Mouse (Mus musculus): ENCODE results near the gene Mex3b. TPM values are rescaled to one million over a fixed set of nuclear protein-coding genes. Genes with fewer than 3 reads are reported as not detected.

Mex3b gene
- polyA plus RNA-seq, 1 experiment from 2014 or later = 17.8 TPM

DNA sequence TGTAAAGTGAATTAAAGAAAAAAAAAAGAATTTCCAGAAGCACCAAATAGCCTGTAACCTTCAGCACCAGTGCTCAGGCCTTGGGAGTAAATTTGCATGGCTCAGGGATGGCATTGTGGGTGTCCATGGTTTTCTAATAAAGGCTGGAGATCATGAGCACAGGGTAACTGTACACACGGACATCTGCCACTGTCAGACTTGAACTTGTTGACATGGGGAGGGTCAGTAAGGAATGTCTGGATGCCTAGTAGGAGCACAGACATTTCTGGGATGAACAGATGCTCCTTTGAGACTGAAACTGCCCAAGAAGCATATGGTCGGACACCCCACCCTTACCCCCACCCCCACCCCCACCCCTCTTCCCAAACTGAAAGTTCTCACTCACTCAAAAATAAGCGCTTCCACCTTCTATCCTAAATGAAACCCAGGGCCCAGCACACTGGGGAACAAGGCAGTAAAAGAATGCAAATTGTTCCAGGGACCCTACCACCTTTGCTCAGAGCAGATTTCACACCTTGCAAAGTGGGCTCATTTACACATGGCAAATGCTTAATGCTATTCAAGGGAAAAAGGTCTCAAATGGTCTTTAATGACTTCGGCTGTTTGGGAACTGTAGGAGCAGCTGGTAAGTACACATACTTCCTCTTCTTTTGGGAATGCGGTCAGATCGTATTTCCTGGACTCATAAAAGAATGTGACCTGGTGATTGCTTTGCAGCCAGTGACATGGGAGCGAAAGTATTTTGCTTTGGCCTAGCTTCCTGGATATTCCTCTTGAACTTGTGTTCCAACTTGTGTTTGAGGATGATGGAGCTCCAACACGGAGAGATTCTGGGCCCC lies 32.5 kb downstream of the Mex3b start:
- no peak for ATAC-seq (ENCODE audit: insufficient number of reproducible peaks, low FRiP score, low TSS enrichment, low read depth)
- no peak overlapping the region; the same call in 1 of the 2 replicates for H3K27ac ChIP-seq
- 33% methylated on average over 8 of the region's 8 CpGs for WGBS
- H3K9me3 ChIP-seq = no peaks in the 10 kb centered on the region
- no peak overlapping the region for H3K4me2 ChIP-seq
- H3K36me3 ChIP-seq = no peaks in the 10 kb centered on the region
- no peaks in the 10 kb centered on the region for H3K27me3 ChIP-seq
- H3K4me1 ChIP-seq = peaks cover 17% of the 10 kb centered on the region; the same call in 1 of the 2 replicates
- H3K4me3 ChIP-seq = no peak overlapping the region
- H3K9ac ChIP-seq = no peak overlapping the region

DNA sequence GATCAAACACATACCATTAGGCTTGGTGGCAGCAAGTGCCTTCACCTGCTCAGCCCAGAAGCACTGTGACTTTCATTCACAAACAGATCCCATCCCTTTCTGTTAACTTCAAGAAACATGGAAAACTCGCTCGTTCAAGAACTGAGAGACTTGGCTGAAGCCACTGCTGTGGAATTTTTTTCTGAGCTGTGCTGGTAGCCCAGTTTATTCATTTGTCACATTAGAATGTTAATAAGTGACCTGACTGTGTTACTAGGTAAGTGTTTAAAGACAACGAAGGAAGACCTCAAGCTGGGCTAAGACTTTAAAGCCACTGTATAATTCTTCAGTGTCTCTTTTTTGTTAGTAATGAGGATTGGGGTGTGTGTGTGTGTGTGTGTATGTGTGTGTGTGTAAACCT lies 35.9 kb downstream of the Mex3b start:
- peaks cover 12% of the 10 kb centered on the region; the same call in 1 of the 2 replicates for H3K4me1 ChIP-seq
- WGBS = 64% methylated on average over 3 of the region's 3 CpGs
- H3K27me3 ChIP-seq = no peaks in the 10 kb centered on the region
- H3K4me3 ChIP-seq = no peak overlapping the region
- H3K9me3 ChIP-seq = no peaks in the 10 kb centered on the region
- no peak overlapping the region for H3K9ac ChIP-seq
- no peaks in the 10 kb centered on the region for H3K36me3 ChIP-seq
- no peak overlapping the region for H3K4me2 ChIP-seq
- no peak overlapping the region for H3K27ac ChIP-seq
- ATAC-seq (ENCODE audit: insufficient number of reproducible peaks, low FRiP score, low TSS enrichment, low read depth) = no peak

DNA sequence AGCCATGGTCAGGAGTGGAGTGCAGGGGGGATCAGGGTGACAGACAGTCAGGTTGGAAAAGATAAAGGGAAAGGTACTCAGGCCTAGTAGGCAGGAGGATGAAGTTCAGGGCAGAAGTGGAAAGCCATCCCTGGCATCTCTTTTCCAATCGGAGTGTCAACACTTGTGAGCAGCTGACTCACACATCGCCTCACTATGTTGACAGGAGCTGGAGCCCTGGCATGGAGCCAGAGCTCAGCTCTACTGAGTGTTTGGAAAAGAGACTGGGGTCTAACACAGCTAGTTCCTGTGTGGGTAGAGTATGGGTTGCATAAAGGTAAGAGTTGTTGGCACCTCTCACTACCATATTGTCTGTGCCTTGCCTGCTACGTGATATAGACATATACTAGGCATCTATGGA lies 38.4 kb downstream of the Mex3b start:
- no peak overlapping the region for H3K9ac ChIP-seq
- no peaks in the 10 kb centered on the region for H3K27me3 ChIP-seq
- no peaks in the 10 kb centered on the region for H3K36me3 ChIP-seq
- WGBS = 58% methylated on average over 3 of the region's 3 CpGs
- no peaks in the 10 kb centered on the region for H3K4me1 ChIP-seq
- no peak for ATAC-seq (ENCODE audit: insufficient number of reproducible peaks, low FRiP score, low TSS enrichment, low read depth)
- H3K4me3 ChIP-seq = no peak overlapping the region
- H3K9me3 ChIP-seq = no peaks in the 10 kb centered on the region
- H3K27ac ChIP-seq = no peak overlapping the region
- H3K4me2 ChIP-seq = no peak overlapping the region

DNA sequence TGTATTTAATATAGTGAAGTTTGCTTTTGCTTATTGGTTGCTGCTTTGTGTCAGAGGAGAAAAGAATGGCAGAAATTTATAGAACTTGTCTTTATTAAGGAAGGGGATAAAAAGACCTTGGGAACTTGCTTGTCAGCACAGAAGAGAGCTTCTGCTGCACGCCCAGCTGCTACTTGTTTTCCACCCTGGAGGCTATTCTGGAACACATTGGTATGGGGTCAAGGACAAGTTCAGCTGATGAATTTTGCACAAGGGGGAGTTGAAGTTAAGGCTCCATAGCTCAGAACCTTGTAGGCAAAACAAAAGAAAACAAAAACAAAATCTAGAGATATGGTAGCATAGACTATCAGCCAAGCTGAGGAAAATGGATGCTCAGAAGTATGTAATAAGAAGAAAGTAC lies 39.9 kb downstream of the Mex3b start:
- H3K4me2 ChIP-seq = no peak overlapping the region
- no peak overlapping the region for H3K27ac ChIP-seq
- no peak for ATAC-seq (ENCODE audit: insufficient number of reproducible peaks, low FRiP score, low TSS enrichment, low read depth)

DNA sequence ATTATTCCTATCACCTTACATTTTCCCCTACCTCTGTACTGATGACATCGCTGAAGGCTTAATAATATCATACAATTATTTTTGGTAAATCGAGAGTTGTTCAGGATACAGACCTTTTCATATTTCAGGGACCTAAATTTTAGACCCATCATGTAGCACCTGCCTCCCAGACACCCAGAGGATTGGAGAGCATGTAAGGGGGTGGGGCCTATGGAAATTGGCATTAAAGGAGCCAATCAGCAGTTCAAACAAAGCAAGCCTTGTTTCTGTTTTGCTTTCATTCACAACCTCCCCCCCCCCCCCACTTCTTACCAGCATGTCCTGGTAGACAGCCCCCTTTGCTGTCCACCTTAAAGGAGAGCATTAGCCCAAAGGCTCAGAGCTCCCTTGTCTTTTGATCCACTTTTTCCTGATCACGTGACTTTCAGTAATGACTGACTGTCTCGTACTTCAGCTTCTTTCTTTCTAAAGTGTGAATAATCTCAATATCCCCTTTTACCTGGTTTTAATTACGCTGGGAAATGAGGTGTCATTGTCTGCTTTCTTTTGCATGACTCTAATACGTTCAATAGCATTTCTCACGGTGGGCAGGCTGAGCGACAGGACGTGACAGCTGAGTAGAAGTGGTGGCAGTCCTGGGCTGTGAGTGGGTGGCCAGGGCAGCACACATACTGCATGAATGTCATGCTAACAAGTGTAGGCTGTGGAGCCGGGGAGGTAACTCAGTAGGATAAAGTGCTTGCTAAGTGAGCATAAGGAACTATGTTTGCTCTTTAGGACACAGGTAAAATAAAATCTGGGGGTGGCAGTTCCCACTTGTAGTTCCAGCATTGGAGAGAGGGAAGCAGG lies 43.6 kb downstream of the Mex3b start:
- no peaks in the 10 kb centered on the region for H3K9me3 ChIP-seq
- no peak overlapping the region for H3K27ac ChIP-seq
- H3K4me3 ChIP-seq = no peak overlapping the region
- H3K36me3 ChIP-seq = no peaks in the 10 kb centered on the region
- H3K27me3 ChIP-seq = no peaks in the 10 kb centered on the region
- WGBS = 60% methylated on average over 10 of the region's 10 CpGs
- no peak for ATAC-seq (ENCODE audit: insufficient number of reproducible peaks, low FRiP score, low TSS enrichment, low read depth)
- no peaks in the 10 kb centered on the region for H3K4me1 ChIP-seq
- no peak overlapping the region for H3K9ac ChIP-seq
- no peak overlapping the region for H3K4me2 ChIP-seq

More for the DNA sequence above, 39.9 kb downstream of the Mex3b start:
- WGBS = 50% methylated on average over 1 of the region's 1 CpGs
- Histone ChIP-seq H3K9ac (no peak overlapping the region), H3K27me3 (no peaks in the 10 kb centered on the region), H3K36me3 (no peaks in the 10 kb centered on the region), H3K4me1 (no peaks in the 10 kb centered on the region), H3K9me3 (no peaks in the 10 kb centered on the region), H3K4me3 (no peak overlapping the region)

DNA sequence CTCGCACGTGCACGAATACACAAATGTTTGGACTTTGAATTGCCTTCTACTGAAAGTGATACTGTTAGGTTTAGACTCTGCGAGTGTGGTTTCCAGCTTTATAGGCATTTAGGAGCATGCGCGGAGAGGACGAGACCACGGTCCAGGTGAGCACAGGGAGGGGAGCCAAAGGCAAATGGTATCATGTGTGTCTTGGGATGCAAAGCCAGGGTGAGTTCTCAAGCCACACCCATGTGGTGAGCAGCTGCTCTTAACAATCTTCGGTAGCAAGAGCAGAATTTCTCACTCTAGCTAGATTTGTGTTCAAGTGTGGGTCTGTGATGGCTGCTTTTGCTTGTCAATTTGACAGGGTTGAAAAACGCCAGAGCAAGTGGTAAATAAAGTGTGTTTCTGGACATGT lies 44.4 kb downstream of the Mex3b start:
- no peaks in the 10 kb centered on the region for H3K27me3 ChIP-seq
- H3K9me3 ChIP-seq = no peaks in the 10 kb centered on the region
- H3K4me1 ChIP-seq = no peaks in the 10 kb centered on the region
- H3K4me3 ChIP-seq = no peak overlapping the region
- H3K9ac ChIP-seq = no peak overlapping the region
- no peaks in the 10 kb centered on the region for H3K36me3 ChIP-seq
- no peak overlapping the region for H3K27ac ChIP-seq
- WGBS = 59% methylated on average over 10 of the region's 10 CpGs
- ATAC-seq (ENCODE audit: insufficient number of reproducible peaks, low FRiP score, low TSS enrichment, low read depth) = no peak
- H3K4me2 ChIP-seq = no peak overlapping the region

DNA sequence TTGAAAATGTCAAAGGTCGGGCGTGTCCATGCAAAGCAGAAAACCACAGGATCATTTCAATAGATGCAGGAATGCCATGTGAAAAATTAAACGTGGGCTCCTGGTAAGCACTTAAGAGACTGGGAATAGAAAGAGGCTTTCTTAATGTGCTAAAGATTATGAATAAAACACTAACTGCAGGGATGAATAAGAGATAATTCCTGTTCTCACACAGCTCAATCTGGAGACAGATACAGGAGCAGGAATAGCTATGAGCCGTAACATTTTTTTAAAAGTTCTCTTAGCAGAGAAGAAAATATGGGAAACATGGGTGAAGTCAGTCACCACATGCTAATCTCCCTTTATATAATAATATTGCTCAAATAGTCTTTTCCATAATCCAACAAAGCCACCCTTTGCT lies 47.2 kb downstream of the Mex3b start:
- ATAC-seq (ENCODE audit: insufficient number of reproducible peaks, low FRiP score, low TSS enrichment, low read depth) = no peak
- Histone ChIP-seq H3K4me2 (no peak overlapping the region), H3K36me3 (no peaks in the 10 kb centered on the region), H3K27ac (no peak overlapping the region), H3K9ac (no peak overlapping the region), H3K4me1 (no peaks in the 10 kb centered on the region), H3K9me3 (no peaks in the 10 kb centered on the region), H3K27me3 (no peaks in the 10 kb centered on the region), H3K4me3 (no peak overlapping the region)
- WGBS = 76% methylated on average over 4 of the region's 4 CpGs

Other genes starting within 250 kb of the Mex3b start
- 5.5 and 6.8 TPM in 2 replicates for gene Saxo2, start 218.8 kb upstream of the Mex3b start, polyA plus RNA-seq (2015; fragmentation: Nextera tagmentation; extraction: Ambion mirVana)
- gene Efl1, start 218.7 kb upstream of the Mex3b start, polyA plus RNA-seq (2015; fragmentation: Nextera tagmentation; extraction: Ambion mirVana) = 20.3 and 22.7 TPM in 2 replicates

All from limb, embryonic 15.5 days (tissue).